Mouse (Mus musculus): ENCODE data around the gene Olfr965.
"Not testable (repeated sequence)": the region's sequence is repeated elsewhere in the genome, so short reads cannot be mapped to it uniquely, and the experiment has no call there.

GRCm38 (mm10) chr9:39701123-39701522 lies 10.0 kb upstream of the Olfr965 start:
- TF ChIP-seq CTCF (IDR thresholded peaks at IDR 0.05; ENCODE audit: control insufficient read depth, insufficient read depth, insufficient read length); MAX (IDR thresholded peaks at IDR 0.05); USF1 (IDR thresholded peaks at IDR 0.05; ENCODE audit: low read depth): not testable (repeated sequence)

Measured in C2C12 (cell line).